Mouse (Mus musculus): Measurements from ENCODE around the gene Mlec.
A peak's percentile ranks its signal among the peaks of the same experiment; 100 is the strongest.
"Not testable (repeated sequence)": the region's sequence is repeated elsewhere in the genome, so short reads cannot be mapped to it uniquely, and the experiment has no call there.

Gene Mlec

GRCm38 (mm10) chr5:115164446-115164845 is 6.5 kb upstream of the Mlec start:
- H3K36me3 ChIP-seq (ENCODE audit: control insufficient read depth, insufficient read depth, low read length, poor library complexity, severe bottlenecking); H3K27me3 ChIP-seq (ENCODE audit: control insufficient read depth, insufficient read depth, low read length, poor library complexity, severe bottlenecking); DNase-seq (ENCODE audit: low read depth, low spot score): not testable (repeated sequence)

GRCm38 (mm10) chr5:115163563-115163962 is 5.6 kb upstream of the Mlec start:
- peak; percentile 56 for DNase-seq (ENCODE audit: low read depth, low spot score)
- Histone ChIP-seq H3K36me3 (ENCODE audit: control insufficient read depth, insufficient read depth, low read length, poor library complexity, severe bottlenecking) (no peaks in the 10 kb centered on the region), H3K27me3 (ENCODE audit: control insufficient read depth, insufficient read depth, low read length, poor library complexity, severe bottlenecking) (no peaks in the 10 kb centered on the region)

GRCm38 (mm10) chr5:115161940-115162279 is 3.9 kb upstream of the Mlec start:
- H3K36me3 ChIP-seq (ENCODE audit: control insufficient read depth, insufficient read depth, low read length, poor library complexity, severe bottlenecking); DNase-seq (ENCODE audit: low read depth, low spot score); H3K27me3 ChIP-seq (ENCODE audit: control insufficient read depth, insufficient read depth, low read length, poor library complexity, severe bottlenecking): not testable (repeated sequence)

GRCm38 (mm10) chr5:115161064-115161939 is 3.3 kb upstream of the Mlec start:
- Histone ChIP-seq H3K27me3 (ENCODE audit: control insufficient read depth, insufficient read depth, low read length, poor library complexity, severe bottlenecking) (no peaks in the 10 kb centered on the region), H3K36me3 (ENCODE audit: control insufficient read depth, insufficient read depth, low read length, poor library complexity, severe bottlenecking) (no peaks in the 10 kb centered on the region)
- no peak for DNase-seq (ENCODE audit: low read depth, low spot score)

- peak; percentile 42 for DNase-seq (ENCODE audit: low read depth, low spot score)
- Histone ChIP-seq H3K27me3 (ENCODE audit: control insufficient read depth, insufficient read depth, low read length, poor library complexity, severe bottlenecking) (no peaks in the 10 kb centered on the region), H3K36me3 (ENCODE audit: control insufficient read depth, insufficient read depth, low read length, poor library complexity, severe bottlenecking) (no peaks in the 10 kb centered on the region)
Measured at GRCm38 (mm10) chr5:115160655-115161054, 2.7 kb upstream of the Mlec start.

- no peak for DNase-seq (ENCODE audit: low read depth, low spot score)
- Histone ChIP-seq H3K36me3 (ENCODE audit: control insufficient read depth, insufficient read depth, low read length, poor library complexity, severe bottlenecking) (no peaks in the 10 kb centered on the region), H3K27me3 (ENCODE audit: control insufficient read depth, insufficient read depth, low read length, poor library complexity, severe bottlenecking) (no peaks in the 10 kb centered on the region)
Measured at GRCm38 (mm10) chr5:115159165-115159564, 1.2 kb upstream of the Mlec start.

GRCm38 (mm10) chr5:115156933-115157589 is 918 bp downstream of the Mlec start:
- Histone ChIP-seq H3K27me3 (ENCODE audit: control insufficient read depth, insufficient read depth, low read length, poor library complexity, severe bottlenecking) (no peaks in the 10 kb centered on the region), H3K36me3 (ENCODE audit: control insufficient read depth, insufficient read depth, low read length, poor library complexity, severe bottlenecking) (no peaks in the 10 kb centered on the region)
- DNase-seq (ENCODE audit: low read depth, low spot score): peak; percentile 48

- no peaks in the 10 kb centered on the region for H3K36me3 ChIP-seq (ENCODE audit: control insufficient read depth, insufficient read depth, low read length, poor library complexity, severe bottlenecking)
- no peak for DNase-seq (ENCODE audit: low read depth, low spot score)
- no peaks in the 10 kb centered on the region for H3K27me3 ChIP-seq (ENCODE audit: control insufficient read depth, insufficient read depth, low read length, poor library complexity, severe bottlenecking)
Measured at GRCm38 (mm10) chr5:115156401-115156800, 1.6 kb downstream of the Mlec start.

GRCm38 (mm10) chr5:115155831-115156230 is 2.1 kb downstream of the Mlec start:
- Histone ChIP-seq H3K27me3 (ENCODE audit: control insufficient read depth, insufficient read depth, low read length, poor library complexity, severe bottlenecking) (no peaks in the 10 kb centered on the region), H3K36me3 (ENCODE audit: control insufficient read depth, insufficient read depth, low read length, poor library complexity, severe bottlenecking) (peaks cover 1% of the 10 kb centered on the region)
- DNase-seq (ENCODE audit: low read depth, low spot score): peak; percentile 68

- H3K36me3 ChIP-seq (ENCODE audit: control insufficient read depth, insufficient read depth, low read length, poor library complexity, severe bottlenecking): peaks cover 7% of the 10 kb centered on the region
- no peaks in the 10 kb centered on the region for H3K27me3 ChIP-seq (ENCODE audit: control insufficient read depth, insufficient read depth, low read length, poor library complexity, severe bottlenecking)
- DNase-seq (ENCODE audit: low read depth, low spot score): no peak
Measured at GRCm38 (mm10) chr5:115155156-115155631, 2.8 kb downstream of the Mlec start.

- Histone ChIP-seq H3K27me3 (ENCODE audit: control insufficient read depth, insufficient read depth, low read length, poor library complexity, severe bottlenecking) (no peaks in the 10 kb centered on the region), H3K36me3 (ENCODE audit: control insufficient read depth, insufficient read depth, low read length, poor library complexity, severe bottlenecking) (peaks cover 12% of the 10 kb centered on the region)
- DNase-seq (ENCODE audit: low read depth, low spot score): no peak
Measured at GRCm38 (mm10) chr5:115152132-115152956, 5.6 kb downstream of the Mlec start.

GRCm38 (mm10) chr5:115151457-115151856 is 6.5 kb downstream of the Mlec start:
- peak; percentile 45 for DNase-seq (ENCODE audit: low read depth, low spot score)
- H3K36me3 ChIP-seq (ENCODE audit: control insufficient read depth, insufficient read depth, low read length, poor library complexity, severe bottlenecking): peaks cover 12% of the 10 kb centered on the region
- no peaks in the 10 kb centered on the region for H3K27me3 ChIP-seq (ENCODE audit: control insufficient read depth, insufficient read depth, low read length, poor library complexity, severe bottlenecking)

- Histone ChIP-seq H3K36me3 (ENCODE audit: control insufficient read depth, insufficient read depth, low read length, poor library complexity, severe bottlenecking) (peaks cover 12% of the 10 kb centered on the region), H3K27me3 (ENCODE audit: control insufficient read depth, insufficient read depth, low read length, poor library complexity, severe bottlenecking) (no peaks in the 10 kb centered on the region)
- DNase-seq (ENCODE audit: low read depth, low spot score): no peak
Measured at GRCm38 (mm10) chr5:115150991-115151390, 7.0 kb downstream of the Mlec start.

GRCm38 (mm10) chr5:115149675-115150459 is 8.1 kb downstream of the Mlec start:
- Histone ChIP-seq H3K36me3 (ENCODE audit: control insufficient read depth, insufficient read depth, low read length, poor library complexity, severe bottlenecking) (peaks cover 12% of the 10 kb centered on the region), H3K27me3 (ENCODE audit: control insufficient read depth, insufficient read depth, low read length, poor library complexity, severe bottlenecking) (no peaks in the 10 kb centered on the region)
- no peak for DNase-seq (ENCODE audit: low read depth, low spot score)
